Mouse (Mus musculus) olfactory bulb, adult 2 months (tissue): Measurements from ENCODE around the gene Vim. TPM values are rescaled to one million over a fixed set of nuclear protein-coding genes. Genes with fewer than 3 reads are reported as not detected.
A peak's percentile ranks its signal among the peaks of the same experiment; 100 is the strongest.

Source experiments
- H3K27ac ChIP-seq: fragments of 200-500 bp; 2 replicates; pipeline ENCODE4 v1.5.1; 2012; ENCODE audit warnings: low read depth, low read length; ENCODE audit not compliant: insufficient read depth
- H3K4me1 ChIP-seq: fragments of 200-500 bp; 2 replicates; pipeline ENCODE4 v1.6.1; 2012; ENCODE audit warnings: low read length; ENCODE audit not compliant: control insufficient read depth, insufficient read depth
- H3K4me3 ChIP-seq: fragments of 200-500 bp; 2 replicates; pipeline ENCODE4 v1.5.1; 2012; ENCODE audit warnings: mild to moderate bottlenecking, low read depth, low read length, moderate library complexity; ENCODE audit not compliant: insufficient read depth
- CTCF ChIP-seq: fragments of 200-500 bp; IDR thresholded peaks from 2 replicates; pipeline ENCODE4 v1.5.1; 2012; ENCODE audit warnings: low read depth, mild to moderate bottlenecking, low read length, moderate library complexity; ENCODE audit not compliant: insufficient read depth
- POLR2A ChIP-seq: fragments of 200-500 bp; IDR thresholded peaks from 2 replicates; pipeline ENCODE4 v1.6.1; 2012; ENCODE audit warnings: mild to moderate bottlenecking, low read depth, low read length, moderate library complexity; ENCODE audit not compliant: insufficient read depth
- WGBS: fragments of 180-500 bp; shearing (Covaris S2); methylation state at CpG from one replicate; pipeline ENCODE4 v1.1.7; 2018; 5-methylcytosine and 5-hydroxymethylcytosine counted together
- polyA plus RNA-seq: library from polyadenylated mRNA; stranded (reverse); fragments of >200 nt; gene quantifications from 2 replicates; pipeline ENCODE4 v1.2.4, GENCODE M21; 2012; ENCODE audit warnings: low replicate concordance; ENCODE audit not compliant: missing spikeins, insufficient read depth, insufficient read length

Gene Vim
- polyA plus RNA-seq, 1 experiment = not detected

DNA sequence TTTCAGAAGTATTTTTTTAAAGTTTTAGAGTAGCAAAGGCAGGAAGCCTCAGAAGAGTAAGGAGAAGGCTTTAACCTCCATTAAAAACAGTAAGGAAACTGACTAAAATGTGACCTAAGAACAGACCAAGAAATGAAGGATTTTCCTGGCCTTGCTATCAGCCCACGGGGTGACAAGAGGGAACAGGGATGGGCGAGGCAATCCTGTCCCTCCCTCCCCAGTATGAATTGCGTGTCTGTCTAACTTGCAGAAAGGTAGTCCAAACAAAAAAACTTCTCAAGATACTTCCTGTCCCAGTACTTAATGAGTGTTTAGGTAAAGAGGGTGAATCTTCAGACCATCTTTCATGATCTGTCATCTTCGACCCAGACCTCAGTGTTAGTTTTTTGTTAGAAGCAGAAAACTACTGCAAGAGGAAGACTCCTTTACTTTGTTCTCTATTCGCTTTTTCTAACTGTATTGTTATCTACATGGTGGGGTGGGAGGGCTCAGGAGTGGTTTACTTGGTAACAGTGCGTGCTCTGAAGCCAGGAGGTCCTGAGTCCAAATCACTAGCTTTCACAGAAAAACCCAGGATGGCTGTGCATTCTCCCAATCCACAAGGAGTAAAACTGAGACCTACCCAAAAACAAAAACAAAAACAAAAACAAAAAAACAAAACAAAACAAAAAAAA is 34.9 kb upstream of the Vim start:
- H3K4me3 ChIP-seq = no peak overlapping the region
- WGBS = 85% methylated on average over 6 of the region's 6 CpGs
- H3K27ac ChIP-seq = no peak overlapping the region
- H3K4me1 ChIP-seq = no peaks in the 10 kb centered on the region
- TF ChIP-seq CTCF (no peak), POLR2A (no peak)

- 67% methylated on average over 1 of the region's 1 CpGs for WGBS
- no peaks in the 10 kb centered on the region for H3K4me1 ChIP-seq
- TF ChIP-seq POLR2A (no peak), CTCF (no peak)
Measured at GRCm38 (mm10) chr2:13539860-13540259, 33.9 kb upstream of the Vim start.

GRCm38 (mm10) chr2:13543519-13544124 is 30.1 kb upstream of the Vim start:
- Histone ChIP-seq H3K4me1 (no peaks in the 10 kb centered on the region), H3K4me3 (peak overlapping the region; percentile 58), H3K27ac (no peak overlapping the region)
- TF ChIP-seq CTCF (no peak), POLR2A (no peak)
- 20% methylated on average over 8 of the region's 8 CpGs for WGBS

More at GRCm38 (mm10) chr2:13539860-13540259, 33.9 kb upstream of the Vim start:
- Histone ChIP-seq H3K4me3 (no peak overlapping the region), H3K27ac (no peak overlapping the region)

DNA sequence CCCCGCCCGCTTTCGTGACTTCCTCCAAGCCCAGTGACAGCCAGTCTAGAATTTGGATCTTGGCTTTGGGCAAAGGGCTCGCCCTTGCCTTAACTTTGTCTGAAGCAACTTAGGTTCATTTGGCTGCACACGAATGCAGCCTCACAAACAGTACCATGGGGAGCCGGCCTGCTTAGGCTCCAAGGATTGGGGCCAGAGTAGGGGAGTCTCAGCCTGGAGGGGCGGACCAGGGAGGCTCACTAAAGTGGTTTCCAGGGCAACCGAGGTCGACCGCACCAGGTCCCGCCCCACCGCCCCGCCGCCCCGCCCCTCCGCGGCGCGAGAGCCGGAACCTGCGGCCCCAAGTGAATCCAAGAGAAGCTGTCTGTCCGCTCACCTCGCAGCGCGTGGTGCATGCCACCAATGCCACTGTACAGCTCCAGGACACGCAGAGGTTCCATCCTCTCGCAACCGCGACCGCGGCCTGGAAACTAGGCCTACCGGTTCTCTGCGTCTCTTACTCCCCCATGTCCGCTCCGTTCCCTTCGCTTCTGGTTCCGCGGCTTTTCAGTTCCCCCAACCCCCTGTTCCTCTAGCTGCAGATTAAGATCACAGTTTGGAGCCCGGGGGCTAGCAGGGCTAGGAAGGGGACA is 29.4 kb upstream of the Vim start, which contains the start of gene Trdmt1:
Gene Trdmt1 (minus strand): TSS at position 476 of the 632 bp plus-strand sequence.
- WGBS = under 1% methylated on average over 39 of the region's 39 CpGs
- H3K4me3 ChIP-seq = peak within 1 kb of the TSS; percentile 58
- no peak for TF ChIP-seq CTCF
- peak; percentile 79 for TF ChIP-seq POLR2A
- peak within 1 kb of the TSS; percentile 79 for H3K27ac ChIP-seq
- no peaks in the 10 kb centered on the region for H3K4me1 ChIP-seq

DNA sequence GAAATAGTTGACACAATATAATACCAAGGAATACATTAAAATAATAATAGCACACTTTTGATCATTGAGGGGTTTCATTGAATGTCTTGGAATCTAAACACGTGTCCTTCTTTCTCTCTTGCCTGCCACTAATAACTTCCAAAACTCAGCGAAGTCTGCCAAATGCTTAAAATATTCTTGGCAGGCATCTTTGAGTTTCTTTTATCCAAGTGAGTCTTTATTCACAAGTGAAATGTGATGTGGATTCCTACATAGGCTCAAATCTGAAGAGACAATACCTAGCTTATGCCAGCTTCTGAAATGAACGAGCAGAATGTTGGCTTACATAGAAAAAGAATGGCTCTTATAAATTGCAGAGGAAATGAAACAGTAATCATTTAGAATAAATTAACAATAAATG is 25.0 kb upstream of the Vim start:
- TF ChIP-seq POLR2A (no peak), CTCF (no peak)
- Histone ChIP-seq H3K4me3 (no peak overlapping the region), H3K4me1 (no peaks in the 10 kb centered on the region), H3K27ac (no peak overlapping the region)
- 37% methylated on average over 3 of the region's 3 CpGs for WGBS

- Histone ChIP-seq H3K4me3 (no peak overlapping the region), H3K27ac (no peak overlapping the region), H3K4me1 (peaks cover 2% of the 10 kb centered on the region; the same call in 1 of the 2 replicates)
- TF ChIP-seq POLR2A (no peak), CTCF (no peak)
- 77% methylated on average over 2 of the region's 2 CpGs for WGBS
Measured at GRCm38 (mm10) chr2:13553966-13554365, 19.8 kb upstream of the Vim start.

GRCm38 (mm10) chr2:13556239-13556638 is 17.5 kb upstream of the Vim start:
- no peak overlapping the region for H3K4me3 ChIP-seq
- H3K27ac ChIP-seq = no peak overlapping the region
- no peak for TF ChIP-seq CTCF
- H3K4me1 ChIP-seq = peaks cover 2% of the 10 kb centered on the region; the same call in 1 of the 2 replicates

DNA sequence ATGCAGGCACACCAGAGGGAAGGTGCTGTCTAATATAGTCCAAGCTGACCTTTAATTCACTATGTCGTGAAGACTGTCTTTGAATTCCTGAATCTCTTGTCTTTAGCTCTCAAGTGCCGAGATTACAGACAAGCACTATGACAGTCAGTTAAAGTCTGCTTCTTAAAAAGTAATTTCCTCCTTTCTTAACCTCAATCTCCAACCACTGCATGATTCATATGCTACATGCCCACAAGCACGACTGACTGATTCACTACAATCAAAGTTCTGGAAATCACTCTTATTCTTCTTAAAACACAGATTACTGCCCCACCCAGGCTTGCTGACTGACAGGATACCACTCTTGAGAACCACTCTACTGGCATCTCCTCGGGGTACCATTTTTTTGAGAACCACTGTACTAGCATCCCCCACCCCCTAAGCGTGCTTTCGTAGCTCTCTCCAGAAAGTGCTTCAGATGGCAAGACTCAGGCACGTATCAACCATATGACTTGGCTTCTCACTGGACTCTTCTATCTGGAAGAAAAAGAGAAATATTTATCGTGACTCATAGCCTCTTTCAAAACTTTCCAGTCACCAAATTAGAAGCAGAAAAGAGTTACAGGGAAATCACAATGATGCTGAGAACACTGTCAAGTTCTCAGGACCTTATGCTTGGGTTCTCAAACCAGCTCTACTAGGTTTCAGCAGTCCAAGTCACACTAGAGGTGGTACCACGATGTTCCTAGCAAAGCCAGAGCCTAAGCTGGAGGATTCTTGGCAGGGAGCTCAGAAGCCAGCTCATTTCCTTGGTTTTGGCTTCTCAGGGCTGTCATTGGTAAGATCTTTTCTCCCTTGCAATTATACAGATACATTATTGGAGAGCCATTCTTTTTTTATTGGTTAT is 16.3 kb upstream of the Vim start:
- no peak for TF ChIP-seq POLR2A
- Histone ChIP-seq H3K4me1 (peaks cover 2% of the 10 kb centered on the region; the same call in 1 of the 2 replicates), H3K4me3 (no peak overlapping the region), H3K27ac (no peak overlapping the region)
- 78% methylated on average over 9 of the region's 9 CpGs for WGBS
